Mouse (Mus musculus): ENCODE results near the gene Ing3. TPM values are rescaled to one million over a fixed set of nuclear protein-coding genes. Genes with fewer than 3 reads are reported as not detected.

Ing3 gene
- polyA plus RNA-seq, 1 experiment from 2014 or later, result 60.0 TPM

DNA sequence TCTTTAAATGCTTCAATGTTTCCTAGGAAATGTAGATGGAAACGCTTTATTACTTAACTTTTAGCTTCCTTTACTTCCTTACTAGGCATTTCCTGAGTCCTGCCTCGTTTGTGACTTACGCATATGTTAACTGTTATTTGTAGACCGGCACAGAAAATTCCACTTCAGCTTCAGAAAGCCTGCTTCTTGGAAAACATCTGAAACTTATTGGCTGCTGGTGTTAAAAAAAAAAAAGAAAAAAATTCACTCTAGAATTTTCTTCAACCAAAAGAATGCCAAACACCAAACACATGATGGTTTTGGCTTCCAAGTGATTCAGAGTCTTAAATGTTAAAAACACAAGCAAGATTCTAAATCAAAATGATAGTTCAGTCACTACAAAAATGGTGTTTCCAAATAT lies 39.7 kb downstream of the Ing3 start:
- Histone ChIP-seq H3K4me1 (replicated peaks; ENCODE audit: control insufficient read depth, insufficient read depth, low read length) (peaks cover 15% of the 10 kb centered on the region), H3K27ac (ENCODE audit: low read length) (no peak overlapping the region), H3K27me3 (replicated peaks; ENCODE audit: control insufficient read depth, insufficient read depth, low read length) (peaks cover 12% of the 10 kb centered on the region), H3K4me2 (ENCODE audit: low read length) (no peak overlapping the region), H3K9ac (replicated peaks; ENCODE audit: low read depth, low read length) (no peak overlapping the region), H3K9me3 (ENCODE audit: control insufficient read depth, low read length) (no peaks in the 10 kb centered on the region), H3K4me3 (replicated peaks; ENCODE audit: low read length) (no peak overlapping the region), H3K36me3 (ENCODE audit: control insufficient read depth, insufficient read depth) (no peaks in the 10 kb centered on the region)
- WGBS, result 75% methylated on average over 4 of the region's 4 CpGs
- ATAC-seq, result no peak

DNA sequence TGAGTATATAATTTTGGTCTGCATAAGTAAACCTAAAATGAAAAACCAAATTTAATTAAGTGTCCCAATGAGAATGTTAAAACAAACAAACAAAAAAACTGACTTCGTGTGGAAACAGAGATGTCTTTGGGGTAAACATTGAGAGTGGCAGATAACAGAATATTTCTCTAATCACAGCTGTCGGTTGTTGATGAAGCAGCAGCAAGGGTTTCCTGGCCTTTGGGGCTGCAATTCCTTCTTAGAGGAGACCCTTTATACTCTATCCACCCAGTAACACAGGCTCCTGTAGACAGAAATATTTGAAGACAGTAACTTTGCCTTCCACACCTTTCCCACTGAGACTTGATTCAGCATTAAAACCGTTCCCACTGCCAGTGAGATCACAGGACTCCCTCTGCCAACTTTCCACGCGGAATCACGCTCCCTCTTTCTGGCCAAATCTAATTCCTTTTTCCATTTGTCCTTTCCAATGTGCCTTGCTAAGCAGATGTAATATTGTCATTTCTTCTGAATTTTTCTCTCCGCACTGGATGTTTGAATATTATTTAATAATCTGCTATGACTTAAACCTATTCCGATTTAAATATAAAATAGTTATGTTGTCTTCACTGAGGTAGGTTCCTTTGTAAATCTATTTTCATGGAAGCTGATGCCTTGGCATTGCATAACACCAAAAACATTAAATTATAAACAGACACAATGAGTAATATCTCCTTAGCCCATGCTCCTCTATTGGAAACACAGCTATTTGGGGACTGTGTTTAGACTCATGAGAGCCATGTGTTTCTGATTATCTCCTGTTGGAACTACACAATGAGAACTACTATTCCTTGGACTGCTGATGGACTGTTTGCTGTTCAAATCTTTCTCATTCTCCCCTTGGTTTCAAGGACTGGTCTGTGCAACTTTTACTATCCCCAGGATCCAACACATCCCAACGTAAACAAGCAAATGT lies 41.1 kb downstream of the Ing3 start:
- Histone ChIP-seq H3K9ac (replicated peaks; ENCODE audit: low read depth, low read length) (no peak overlapping the region), H3K4me3 (replicated peaks; ENCODE audit: low read length) (no peak overlapping the region), H3K9me3 (ENCODE audit: control insufficient read depth, low read length) (no peaks in the 10 kb centered on the region), H3K27ac (ENCODE audit: low read length) (no peak overlapping the region), H3K36me3 (ENCODE audit: control insufficient read depth, insufficient read depth) (no peaks in the 10 kb centered on the region), H3K4me2 (ENCODE audit: low read length) (no peak overlapping the region), H3K27me3 (replicated peaks; ENCODE audit: control insufficient read depth, insufficient read depth, low read length) (peaks cover 12% of the 10 kb centered on the region), H3K4me1 (replicated peaks; ENCODE audit: control insufficient read depth, insufficient read depth, low read length) (peaks cover 13% of the 10 kb centered on the region)
- ATAC-seq, result no peak
- WGBS, result 66% methylated on average over 9 of the region's 9 CpGs

DNA sequence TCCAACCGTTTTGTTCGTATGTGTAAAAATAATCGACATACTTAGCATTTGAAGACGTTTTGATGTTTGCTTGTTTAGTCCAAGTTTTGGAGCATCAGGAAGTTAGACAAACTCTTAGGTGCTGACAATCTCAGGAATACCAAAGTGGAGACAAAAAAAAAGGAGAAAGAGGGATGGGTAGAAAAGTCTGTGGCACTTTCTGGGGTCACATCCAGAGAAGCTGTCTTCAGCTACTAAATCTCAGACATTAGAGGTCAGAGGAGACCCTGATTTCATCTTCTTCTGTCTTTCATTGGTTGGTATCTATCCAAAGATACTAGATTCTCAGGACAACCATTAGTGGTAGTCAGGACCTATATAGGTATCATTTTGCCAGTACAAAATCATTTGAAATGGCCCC lies 41.8 kb downstream of the Ing3 start:
- H3K9ac ChIP-seq (replicated peaks; ENCODE audit: low read depth, low read length), result no peak overlapping the region
- H3K36me3 ChIP-seq (ENCODE audit: control insufficient read depth, insufficient read depth), result no peaks in the 10 kb centered on the region
- peaks cover 6% of the 10 kb centered on the region for H3K4me1 ChIP-seq (replicated peaks; ENCODE audit: control insufficient read depth, insufficient read depth, low read length)
- no peak overlapping the region for H3K4me3 ChIP-seq (replicated peaks; ENCODE audit: low read length)
- 91% methylated on average over 4 of the region's 4 CpGs for WGBS
- H3K27ac ChIP-seq (ENCODE audit: low read length), result no peak overlapping the region
- H3K27me3 ChIP-seq (replicated peaks; ENCODE audit: control insufficient read depth, insufficient read depth, low read length), result peaks cover 7% of the 10 kb centered on the region
- no peak overlapping the region for H3K4me2 ChIP-seq (ENCODE audit: low read length)
- no peaks in the 10 kb centered on the region for H3K9me3 ChIP-seq (ENCODE audit: control insufficient read depth, low read length)
- ATAC-seq, result no peak

- Histone ChIP-seq H3K4me1 (replicated peaks; ENCODE audit: control insufficient read depth, insufficient read depth, low read length) (no peaks in the 10 kb centered on the region), H3K9ac (replicated peaks; ENCODE audit: low read depth, low read length) (no peak overlapping the region), H3K4me2 (ENCODE audit: low read length) (no peak overlapping the region), H3K27ac (ENCODE audit: low read length) (no peak overlapping the region), H3K27me3 (replicated peaks; ENCODE audit: control insufficient read depth, insufficient read depth, low read length) (no peaks in the 10 kb centered on the region), H3K4me3 (replicated peaks; ENCODE audit: low read length) (no peak overlapping the region), H3K9me3 (ENCODE audit: control insufficient read depth, low read length) (no peaks in the 10 kb centered on the region), H3K36me3 (ENCODE audit: control insufficient read depth, insufficient read depth) (no peaks in the 10 kb centered on the region)
- 86% methylated on average over 2 of the region's 2 CpGs for WGBS
- ATAC-seq, result no peak
Observed at GRCm38 (mm10) chr6:21993070-21993469, 43.7 kb downstream of the Ing3 start.

DNA sequence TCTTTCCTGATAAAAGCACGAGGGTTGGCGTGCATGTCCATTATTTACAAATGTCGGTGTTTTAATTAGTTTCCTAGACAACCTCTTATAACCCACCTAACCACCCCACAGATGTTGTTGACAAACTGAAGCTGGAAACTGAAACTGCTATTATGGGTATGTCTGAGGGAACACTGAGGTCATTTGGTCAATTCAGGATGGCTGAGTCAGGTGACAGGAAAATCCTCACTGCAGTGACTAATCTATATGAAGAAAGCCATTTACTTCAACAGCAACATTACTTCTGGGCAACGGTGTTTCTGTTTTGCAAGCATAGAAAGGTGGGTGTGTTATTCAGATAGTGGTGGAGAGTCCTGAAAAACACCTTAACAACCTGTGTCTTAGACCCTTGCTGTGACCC lies 48.8 kb downstream of the Ing3 start:
- ATAC-seq, result no peak
- Histone ChIP-seq H3K27me3 (replicated peaks; ENCODE audit: control insufficient read depth, insufficient read depth, low read length) (no peaks in the 10 kb centered on the region), H3K27ac (ENCODE audit: low read length) (no peak overlapping the region), H3K36me3 (ENCODE audit: control insufficient read depth, insufficient read depth) (no peaks in the 10 kb centered on the region), H3K9ac (replicated peaks; ENCODE audit: low read depth, low read length) (no peak overlapping the region), H3K9me3 (ENCODE audit: control insufficient read depth, low read length) (no peaks in the 10 kb centered on the region), H3K4me3 (replicated peaks; ENCODE audit: low read length) (no peak overlapping the region), H3K4me2 (ENCODE audit: low read length) (no peak overlapping the region), H3K4me1 (replicated peaks; ENCODE audit: control insufficient read depth, insufficient read depth, low read length) (no peaks in the 10 kb centered on the region)
- 72% methylated on average over 4 of the region's 4 CpGs for WGBS

GRCm38 (mm10) chr6:21999025-21999424 lies 49.7 kb downstream of the Ing3 start:
- Histone ChIP-seq H3K9ac (replicated peaks; ENCODE audit: low read depth, low read length) (no peak overlapping the region), H3K4me1 (replicated peaks; ENCODE audit: control insufficient read depth, insufficient read depth, low read length) (no peaks in the 10 kb centered on the region), H3K36me3 (ENCODE audit: control insufficient read depth, insufficient read depth) (no peaks in the 10 kb centered on the region), H3K4me2 (ENCODE audit: low read length) (no peak overlapping the region), H3K9me3 (ENCODE audit: control insufficient read depth, low read length) (no peaks in the 10 kb centered on the region), H3K27ac (ENCODE audit: low read length) (no peak overlapping the region), H3K4me3 (replicated peaks; ENCODE audit: low read length) (no peak overlapping the region), H3K27me3 (replicated peaks; ENCODE audit: control insufficient read depth, insufficient read depth, low read length) (no peaks in the 10 kb centered on the region)
- WGBS, result 58% methylated on average over 11 of the region's 11 CpGs
- no peak for ATAC-seq

DNA sequence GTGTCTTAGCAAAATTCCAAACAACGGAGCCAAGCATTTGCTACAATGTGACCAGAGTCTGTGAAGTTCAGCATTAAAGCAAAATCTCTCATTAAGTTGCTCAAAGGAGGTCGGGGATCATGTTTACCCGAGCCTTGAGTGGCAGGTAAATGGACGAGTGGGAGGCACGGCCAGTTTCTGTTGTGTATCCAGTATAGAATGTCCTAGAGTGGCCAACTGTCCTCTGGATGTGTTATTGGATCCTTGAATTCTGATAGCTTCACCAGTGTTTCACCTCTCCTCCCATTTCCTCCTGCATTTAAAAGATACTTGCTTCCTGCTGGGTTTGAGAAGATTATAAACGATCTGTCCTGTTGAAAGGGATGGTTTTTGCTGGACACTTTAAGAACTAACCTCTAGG lies 50.7 kb downstream of the Ing3 start:
- H3K36me3 ChIP-seq (ENCODE audit: control insufficient read depth, insufficient read depth), result no peaks in the 10 kb centered on the region
- no peak overlapping the region for H3K4me3 ChIP-seq (replicated peaks; ENCODE audit: low read length)
- no peak overlapping the region for H3K4me2 ChIP-seq (ENCODE audit: low read length)
- H3K27me3 ChIP-seq (replicated peaks; ENCODE audit: control insufficient read depth, insufficient read depth, low read length), result no peaks in the 10 kb centered on the region
- H3K4me1 ChIP-seq (replicated peaks; ENCODE audit: control insufficient read depth, insufficient read depth, low read length), result no peaks in the 10 kb centered on the region
- H3K9me3 ChIP-seq (ENCODE audit: control insufficient read depth, low read length), result no peaks in the 10 kb centered on the region
- H3K9ac ChIP-seq (replicated peaks; ENCODE audit: low read depth, low read length), result no peak overlapping the region
- ATAC-seq, result no peak
- 37% methylated on average over 6 of the region's 6 CpGs for WGBS
- no peak overlapping the region for H3K27ac ChIP-seq (ENCODE audit: low read length)

GRCm38 (mm10) chr6:22000881-22001280 lies 51.5 kb downstream of the Ing3 start:
- no peak overlapping the region for H3K9ac ChIP-seq (replicated peaks; ENCODE audit: low read depth, low read length)
- no peaks in the 10 kb centered on the region for H3K4me1 ChIP-seq (replicated peaks; ENCODE audit: control insufficient read depth, insufficient read depth, low read length)
- ATAC-seq, result no peak
- WGBS, result 85% methylated on average over 3 of the region's 3 CpGs
- H3K4me3 ChIP-seq (replicated peaks; ENCODE audit: low read length), result no peak overlapping the region
- no peaks in the 10 kb centered on the region for H3K36me3 ChIP-seq (ENCODE audit: control insufficient read depth, insufficient read depth)
- no peak overlapping the region for H3K4me2 ChIP-seq (ENCODE audit: low read length)
- no peaks in the 10 kb centered on the region for H3K27me3 ChIP-seq (replicated peaks; ENCODE audit: control insufficient read depth, insufficient read depth, low read length)
- no peak overlapping the region for H3K27ac ChIP-seq (ENCODE audit: low read length)
- no peaks in the 10 kb centered on the region for H3K9me3 ChIP-seq (ENCODE audit: control insufficient read depth, low read length)

GRCm38 (mm10) chr6:22001284-22001916 lies 52.0 kb downstream of the Ing3 start:
- WGBS, result 95% methylated on average over 5 of the region's 5 CpGs
- Histone ChIP-seq H3K9me3 (ENCODE audit: control insufficient read depth, low read length) (no peaks in the 10 kb centered on the region), H3K27me3 (replicated peaks; ENCODE audit: control insufficient read depth, insufficient read depth, low read length) (no peaks in the 10 kb centered on the region), H3K4me3 (replicated peaks; ENCODE audit: low read length) (no peak overlapping the region), H3K9ac (replicated peaks; ENCODE audit: low read depth, low read length) (no peak overlapping the region), H3K4me1 (replicated peaks; ENCODE audit: control insufficient read depth, insufficient read depth, low read length) (no peaks in the 10 kb centered on the region), H3K4me2 (ENCODE audit: low read length) (no peak overlapping the region), H3K36me3 (ENCODE audit: control insufficient read depth, insufficient read depth) (no peaks in the 10 kb centered on the region), H3K27ac (ENCODE audit: low read length) (no peak overlapping the region)
- ATAC-seq, result no peak
